Mouse (Mus musculus): ENCODE results near the gene Zfp36. TPM values are rescaled to one million over a fixed set of nuclear protein-coding genes. Genes with fewer than 3 reads are reported as not detected.

Gene Zfp36
- polyA plus RNA-seq, 1 experiment from 2014 or later, result 7.4 TPM

DNA sequence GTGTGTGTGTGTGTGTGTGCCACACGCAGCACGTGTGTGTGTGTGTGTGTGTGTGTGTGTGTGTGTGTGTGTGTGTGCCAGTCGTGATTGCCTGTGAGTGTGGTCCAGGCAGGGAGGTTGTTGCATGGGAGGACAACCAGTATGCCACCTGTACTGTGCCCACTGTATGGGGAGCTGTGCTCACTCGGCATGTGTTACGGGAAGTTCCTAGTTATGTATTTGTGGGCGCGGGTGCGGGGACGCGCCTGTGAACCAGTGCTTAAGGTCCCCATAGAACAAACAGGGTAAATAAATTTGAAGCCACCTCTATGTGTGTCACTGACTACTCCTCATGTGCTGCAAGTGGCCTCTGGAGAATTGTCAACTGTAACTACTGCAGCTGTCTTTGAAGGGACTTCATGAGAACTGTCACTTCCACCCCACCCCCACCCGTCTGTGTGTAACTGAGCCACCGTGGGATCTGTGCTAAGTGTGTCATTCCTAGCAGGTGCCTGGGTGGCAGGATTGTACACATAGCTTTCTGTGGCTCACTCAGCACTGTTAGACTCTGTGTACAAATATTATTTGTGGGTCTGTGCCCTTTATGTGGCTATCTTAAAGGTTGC, 2.4 kb upstream of the Zfp36 start:
- 10% methylated on average over 9 of the region's 12 CpGs for WGBS (ENCODE audit: insufficient replicate concordance)
- H3K4me1 ChIP-seq, result peaks cover 82% of the 10 kb centered on the region

DNA sequence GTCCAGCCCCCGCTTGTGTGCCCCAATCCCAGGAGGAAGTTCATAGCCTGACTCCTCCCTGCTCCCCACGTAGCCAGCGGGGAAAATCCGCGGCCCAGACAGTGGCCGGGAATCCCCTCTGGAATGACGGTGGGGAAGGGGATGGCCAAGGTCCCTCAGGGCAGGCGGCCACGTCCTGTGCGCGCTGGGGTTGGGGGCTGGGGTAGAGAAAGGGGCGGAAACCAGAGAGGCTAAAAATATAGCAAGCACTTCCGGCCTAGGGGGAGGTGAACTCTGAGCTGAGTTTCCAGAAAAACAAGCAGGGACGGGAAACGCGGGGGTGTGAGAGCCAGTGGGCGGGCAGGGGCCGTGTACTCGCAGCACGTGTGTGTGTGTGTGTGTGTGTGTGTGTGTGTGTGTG, 1.9 kb upstream of the Zfp36 start:
- Histone ChIP-seq H3K27ac (peak overlapping the region; percentile 92), H3K4me1 (peaks cover 87% of the 10 kb centered on the region), H3K4me3 (peak overlapping the region; percentile 56), H3K9ac (peak overlapping the region; percentile 83), H3K9me3 (replicated peaks) (no peaks in the 10 kb centered on the region), H3K27me3 (replicated peaks) (no peaks in the 10 kb centered on the region), H3K4me2 (peak overlapping the region; percentile 86), H3K36me3 (peaks cover 17% of the 10 kb centered on the region)
- ATAC-seq, result peak; percentile 14
- 0% methylated on average over 20 of the region's 20 CpGs for WGBS (ENCODE audit: insufficient replicate concordance)

More for the DNA sequence above, 2.4 kb upstream of the Zfp36 start:
- H3K36me3 ChIP-seq, result peaks cover 18% of the 10 kb centered on the region
- ATAC-seq, result 0 out of 2 replicates have a peak, but pooled peaks have one; percentile 2
- peak overlapping the region; percentile 83 for H3K9ac ChIP-seq
- peak overlapping the region; percentile 56 for H3K4me3 ChIP-seq
- peak overlapping the region; percentile 92 for H3K27ac ChIP-seq
- H3K9me3 ChIP-seq (replicated peaks), result no peaks in the 10 kb centered on the region
- H3K27me3 ChIP-seq (replicated peaks), result no peaks in the 10 kb centered on the region
- peak overlapping the region; percentile 86 for H3K4me2 ChIP-seq

DNA sequence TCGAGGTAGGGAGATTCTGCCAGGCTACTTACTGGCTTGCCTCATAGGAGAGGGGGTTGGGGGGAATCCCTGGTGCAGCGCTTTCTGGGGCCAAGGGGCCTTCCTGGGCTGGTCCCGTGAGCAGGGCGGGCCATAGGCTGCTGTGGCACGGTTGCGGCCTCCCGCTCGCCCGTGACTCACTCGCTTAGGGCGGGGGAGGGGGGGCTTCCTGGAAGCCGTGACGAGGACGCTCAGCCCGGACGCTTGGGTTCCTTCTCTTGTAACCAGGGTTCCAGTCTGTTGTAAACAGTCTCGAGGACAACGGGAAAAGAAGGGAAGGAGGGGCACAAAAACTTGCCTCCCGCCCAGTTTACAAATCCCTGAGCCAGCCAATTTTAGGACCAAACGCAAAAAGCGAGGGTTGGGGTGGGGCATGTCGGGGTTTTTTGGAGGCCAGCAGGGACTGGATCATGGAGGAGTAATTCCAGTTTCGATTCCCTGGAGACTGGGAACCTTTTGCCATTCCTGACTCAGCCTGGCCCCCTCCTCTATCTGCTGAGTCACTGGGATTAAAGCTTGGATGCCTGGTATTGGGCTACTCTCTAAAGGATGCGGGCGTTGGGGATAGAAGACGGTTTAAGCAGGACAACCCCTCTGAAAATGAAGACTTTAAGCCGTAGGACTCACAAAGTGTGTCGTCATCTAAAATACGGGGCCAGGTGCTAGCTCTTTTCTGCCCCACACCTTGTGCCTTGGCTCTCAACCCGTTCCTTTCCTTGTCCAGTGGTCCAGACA, 1.2 kb upstream of the Zfp36 start:
- 3% methylated on average over 30 of the region's 30 CpGs for WGBS (ENCODE audit: insufficient replicate concordance)

DNA sequence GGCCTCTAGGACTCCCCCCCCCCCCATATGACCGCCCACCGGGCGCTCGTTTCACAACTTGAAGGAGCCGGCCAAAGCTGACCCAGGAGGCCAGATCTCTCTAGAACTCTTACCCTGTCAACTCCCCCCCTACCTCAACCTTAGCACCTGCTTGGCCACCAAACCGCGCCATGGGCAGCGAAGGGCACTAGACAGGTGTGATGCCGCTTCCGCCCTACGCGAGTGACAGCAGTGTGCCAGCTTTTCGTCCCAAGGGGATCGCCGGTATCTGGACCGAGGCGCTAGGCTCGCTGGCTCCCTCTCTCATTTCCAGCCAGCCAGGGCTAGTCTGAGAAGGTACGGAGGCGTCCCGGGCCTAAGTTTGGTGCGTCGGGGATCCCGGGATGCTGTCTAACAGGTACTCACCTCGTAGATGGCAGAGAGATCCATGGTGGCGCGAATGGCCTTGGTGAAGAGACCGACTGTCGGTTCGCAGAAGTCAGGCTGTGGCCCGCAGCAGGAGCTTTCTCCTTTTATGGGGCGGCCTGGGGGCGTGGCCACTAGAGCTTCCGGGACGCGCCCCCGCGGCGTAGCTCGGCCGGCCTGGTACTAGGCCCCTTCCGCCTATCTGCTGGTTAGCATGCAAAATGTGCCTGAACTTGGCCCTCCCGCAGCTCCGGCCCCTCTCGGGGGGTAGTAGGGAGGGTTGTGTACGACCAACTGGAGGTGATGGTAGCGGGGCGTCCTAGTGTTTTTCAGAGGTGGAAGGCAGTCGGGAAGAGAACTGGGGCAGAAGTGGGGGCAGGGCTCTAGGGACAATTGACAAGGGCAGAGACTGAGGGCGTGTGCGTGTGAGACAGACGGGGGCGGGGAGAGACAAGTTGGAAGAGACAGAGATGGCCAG, 1.0 kb downstream of the Zfp36 start:
- peak; percentile 76 for ATAC-seq
- WGBS (ENCODE audit: insufficient replicate concordance), result under 1% methylated on average over 53 of the region's 53 CpGs

More for the DNA sequence above, 1.2 kb upstream of the Zfp36 start:
- no peaks in the 10 kb centered on the region for H3K27me3 ChIP-seq (replicated peaks)
- peak overlapping the region; percentile 92 for H3K27ac ChIP-seq
- H3K36me3 ChIP-seq, result peaks cover 16% of the 10 kb centered on the region
- peak; percentile 48 for ATAC-seq
- H3K4me1 ChIP-seq, result peaks cover 92% of the 10 kb centered on the region
- H3K9me3 ChIP-seq (replicated peaks), result no peaks in the 10 kb centered on the region
- peak overlapping the region; percentile 56 for H3K4me3 ChIP-seq
- H3K4me2 ChIP-seq, result peak overlapping the region; percentile 86
- H3K9ac ChIP-seq, result peak overlapping the region; percentile 83

DNA sequence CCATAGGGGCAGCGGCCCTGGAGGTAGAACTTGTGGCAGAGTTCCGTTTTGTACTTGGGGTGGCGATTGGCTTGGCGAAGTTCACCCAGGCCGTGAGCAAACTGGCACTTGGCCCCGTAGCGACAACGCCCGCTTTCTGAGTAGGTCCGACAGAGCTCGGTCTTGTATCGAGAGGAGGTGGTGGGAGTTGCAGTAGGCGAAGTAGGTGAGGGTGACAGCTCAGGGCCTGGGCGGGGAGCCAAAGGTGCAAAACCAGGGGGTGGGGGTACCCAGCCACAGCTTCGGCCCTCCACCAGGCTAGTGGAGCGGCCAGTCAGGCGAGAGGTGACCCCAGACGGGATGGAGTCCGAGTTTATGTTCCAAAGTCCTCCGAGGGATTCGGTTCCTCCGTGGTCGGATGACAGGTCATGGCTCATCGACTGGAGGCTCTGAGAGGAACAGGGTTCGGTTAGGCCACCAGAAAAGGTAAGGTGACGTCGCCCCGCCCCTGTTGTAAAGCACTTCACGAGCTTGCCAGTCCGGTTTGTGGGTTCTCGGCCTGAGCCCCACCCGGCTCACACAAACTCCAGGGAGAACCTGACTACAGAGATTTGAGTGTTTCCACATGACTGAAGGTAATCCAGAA, 1.9 kb downstream of the Zfp36 start:
- H3K36me3 ChIP-seq, result peaks cover 9% of the 10 kb centered on the region
- ATAC-seq, result no peak
- H3K4me2 ChIP-seq, result peak overlapping the region; percentile 92
- H3K4me3 ChIP-seq, result peak overlapping the region; percentile 69
- H3K27me3 ChIP-seq (replicated peaks), result no peaks in the 10 kb centered on the region
- peak overlapping the region; percentile 83 for H3K9ac ChIP-seq
- no peaks in the 10 kb centered on the region for H3K9me3 ChIP-seq (replicated peaks)
- peak overlapping the region; percentile 92 for H3K27ac ChIP-seq
- peaks cover 94% of the 10 kb centered on the region for H3K4me1 ChIP-seq
- 19% methylated on average over 32 of the region's 32 CpGs for WGBS (ENCODE audit: insufficient replicate concordance)

More for the DNA sequence above, 1.0 kb downstream of the Zfp36 start:
- Histone ChIP-seq H3K4me2 (peak overlapping the region; percentile 92), H3K4me3 (peak overlapping the region; percentile 69), H3K4me1 (peaks cover 96% of the 10 kb centered on the region), H3K27me3 (replicated peaks) (no peaks in the 10 kb centered on the region), H3K27ac (peak overlapping the region; percentile 92), H3K9ac (peak overlapping the region; percentile 83), H3K36me3 (peaks cover 9% of the 10 kb centered on the region), H3K9me3 (replicated peaks) (no peaks in the 10 kb centered on the region)

DNA sequence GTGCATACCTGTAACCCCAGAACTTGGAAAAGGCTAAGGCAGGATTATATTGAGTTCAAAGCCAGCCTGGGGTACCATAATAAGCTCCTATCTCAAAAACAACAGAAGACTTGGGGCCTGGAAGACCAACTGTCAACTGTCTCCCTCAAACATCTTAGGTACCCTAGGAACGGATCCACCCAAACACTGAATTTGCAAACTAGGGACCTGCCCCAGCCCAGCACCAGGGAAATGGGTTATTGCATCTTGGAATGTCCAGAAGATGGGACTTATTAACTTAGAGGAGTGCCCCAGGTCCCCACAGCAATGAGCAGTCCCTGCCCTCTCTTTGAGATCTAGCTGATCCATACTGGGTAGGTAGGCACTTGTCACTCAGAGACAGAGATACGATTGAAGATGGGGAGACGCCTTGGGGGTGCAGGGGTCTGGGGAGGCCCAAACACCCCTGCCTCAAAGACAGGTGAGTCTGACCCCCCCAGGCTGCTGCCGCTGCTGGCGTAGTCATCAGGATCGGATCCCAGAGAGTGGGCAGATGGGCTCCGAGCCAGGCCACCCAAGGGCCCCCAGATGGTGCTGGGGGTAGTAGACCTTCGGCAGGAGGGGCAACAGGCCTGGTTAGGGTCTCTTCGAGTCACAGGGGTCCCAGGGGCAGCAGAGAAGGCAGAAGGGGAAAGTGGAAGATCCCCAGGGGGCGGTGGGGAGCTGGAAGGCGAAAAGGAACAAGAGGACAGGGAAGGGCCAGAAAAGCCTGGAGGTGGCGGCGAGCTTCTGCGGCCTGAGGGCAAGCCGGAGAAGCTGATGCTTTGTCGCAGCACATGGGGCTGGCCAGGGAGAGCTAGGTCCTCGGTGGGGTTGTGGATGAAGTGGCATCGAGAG, 2.6 kb downstream of the Zfp36 start:
- ATAC-seq, result no peak
- peaks cover 89% of the 10 kb centered on the region for H3K4me1 ChIP-seq
- H3K27me3 ChIP-seq (replicated peaks), result no peaks in the 10 kb centered on the region
- peak overlapping the region; percentile 69 for H3K4me3 ChIP-seq
- no peaks in the 10 kb centered on the region for H3K9me3 ChIP-seq (replicated peaks)
- H3K9ac ChIP-seq, result peak overlapping the region; percentile 83
- H3K36me3 ChIP-seq, result peaks cover 9% of the 10 kb centered on the region
- 59% methylated on average over 18 of the region's 18 CpGs for WGBS (ENCODE audit: insufficient replicate concordance)
- H3K27ac ChIP-seq, result peak overlapping the region; percentile 92
- H3K4me2 ChIP-seq, result peak overlapping the region; percentile 92

DNA sequence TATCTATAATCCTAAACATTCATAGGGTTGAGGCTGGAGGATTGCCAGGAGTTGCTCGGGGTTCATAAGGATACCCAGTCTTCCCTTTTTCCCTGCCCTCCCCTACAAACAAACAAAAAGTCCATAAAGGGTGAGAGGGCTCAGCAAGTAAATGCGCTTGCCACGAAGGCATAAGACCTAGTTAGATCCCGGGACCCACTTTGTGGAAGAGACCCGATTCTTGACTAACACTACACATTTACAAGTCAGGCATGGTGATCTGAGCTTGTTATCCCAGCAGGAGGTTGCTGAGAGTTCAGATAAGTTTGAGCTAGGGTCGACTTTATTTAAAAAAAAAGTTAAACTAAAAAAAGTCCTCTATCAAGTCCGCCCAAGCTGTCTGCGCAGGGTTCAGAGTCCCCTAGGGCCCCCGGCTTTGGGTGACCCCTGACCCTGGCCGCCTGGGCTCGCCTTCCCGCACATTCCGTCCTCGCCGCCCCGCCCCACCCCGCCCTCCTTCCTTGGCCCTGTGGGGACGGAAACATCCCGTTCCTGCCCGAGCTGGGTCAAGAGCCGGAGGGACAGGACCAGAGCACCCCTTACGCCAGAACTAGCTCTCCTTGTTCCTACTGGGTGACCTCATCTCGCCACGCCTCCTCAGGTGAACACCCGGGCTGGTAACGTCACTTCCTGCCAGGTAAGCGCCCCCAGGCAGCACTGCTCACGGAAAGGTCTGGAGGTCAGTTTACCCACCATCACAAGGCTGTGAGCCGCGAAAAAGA, 3.9 kb downstream of the Zfp36 start:
- ATAC-seq, result no peak
- Histone ChIP-seq H3K9ac (peak overlapping the region; percentile 71), H3K27me3 (replicated peaks) (0 out of 2 replicates have a peak, but pooled peaks cover 4% of the 10 kb centered on the region), H3K4me3 (peak overlapping the region; percentile 69), H3K9me3 (replicated peaks) (no peaks in the 10 kb centered on the region), H3K4me1 (peaks cover 88% of the 10 kb centered on the region), H3K4me2 (peak overlapping the region; percentile 92), H3K27ac (peak overlapping the region; percentile 95), H3K36me3 (peaks cover 9% of the 10 kb centered on the region)
- 6% methylated on average over 30 of the region's 30 CpGs for WGBS (ENCODE audit: insufficient replicate concordance)

DNA sequence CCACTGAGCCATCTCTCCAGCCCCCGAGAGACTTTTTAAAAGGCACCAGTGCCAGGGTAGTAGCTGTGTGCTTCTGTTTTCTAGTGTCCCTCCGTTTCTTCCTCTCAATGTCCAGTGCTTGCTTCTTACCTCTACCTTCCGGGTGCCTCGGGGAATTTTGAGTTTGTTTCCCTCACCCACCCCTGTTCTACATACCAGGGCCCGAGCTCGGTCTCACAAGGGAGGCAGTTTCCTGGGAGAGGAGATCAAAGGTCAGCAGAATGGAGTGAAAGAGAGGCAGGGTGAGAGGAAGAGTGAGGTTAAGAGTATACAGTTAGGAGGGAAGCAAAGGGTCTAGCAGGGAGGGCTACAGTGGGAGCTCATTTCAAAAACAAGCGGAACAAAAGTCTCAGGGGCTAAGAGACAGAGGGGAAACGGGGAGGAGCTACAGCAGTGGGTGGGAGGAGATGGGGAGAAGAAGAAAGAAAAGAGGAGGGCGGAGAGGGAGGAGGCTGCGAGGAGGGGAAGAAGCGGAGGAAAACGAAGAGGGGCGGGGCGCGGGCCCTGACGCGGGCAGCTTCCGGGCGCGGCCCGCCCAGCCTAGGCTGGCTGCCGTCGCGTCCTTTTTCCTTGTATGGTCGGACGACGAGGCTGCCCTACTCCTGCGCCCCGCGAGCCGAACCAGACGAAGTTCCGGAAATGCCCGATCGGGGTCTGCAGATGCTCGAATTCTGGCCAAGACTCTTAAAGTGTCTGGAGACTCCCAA, 4.7 kb downstream of the Zfp36 start:
- peaks cover 10% of the 10 kb centered on the region for H3K27me3 ChIP-seq (replicated peaks)
- WGBS (ENCODE audit: insufficient replicate concordance), result 2% methylated on average over 36 of the region's 36 CpGs
- H3K27ac ChIP-seq, result peak overlapping the region; percentile 95
- peak overlapping the region; percentile 92 for H3K4me2 ChIP-seq
- peaks cover 88% of the 10 kb centered on the region for H3K4me1 ChIP-seq
- ATAC-seq, result peak; percentile 58
- H3K36me3 ChIP-seq, result peaks cover 9% of the 10 kb centered on the region
- H3K9me3 ChIP-seq (replicated peaks), result no peaks in the 10 kb centered on the region
- H3K9ac ChIP-seq, result peak overlapping the region; percentile 71
- H3K4me3 ChIP-seq, result peak overlapping the region; percentile 69

DNA sequence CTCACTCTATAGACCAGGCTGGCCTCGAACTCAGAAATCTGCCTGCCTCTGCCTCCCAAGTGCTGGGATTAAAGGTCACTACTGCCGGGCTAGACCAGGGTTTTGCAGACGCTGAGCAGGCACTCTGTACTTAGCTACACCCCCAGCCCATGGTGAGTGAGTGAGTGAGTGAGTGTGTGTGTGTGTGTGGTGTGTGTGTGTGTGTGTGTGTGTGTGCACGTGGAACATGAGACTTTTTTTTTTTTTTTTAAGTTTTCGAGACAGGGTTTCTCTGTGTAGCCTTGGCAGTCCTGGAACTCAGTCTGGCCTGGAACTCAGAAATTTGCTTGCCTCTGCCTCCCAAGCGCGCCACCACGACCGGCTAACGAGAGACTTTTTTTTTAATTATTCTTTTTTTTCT, 5.4 kb downstream of the Zfp36 start:
- Histone ChIP-seq H3K27me3 (replicated peaks) (peaks cover 17% of the 10 kb centered on the region), H3K36me3 (peaks cover 14% of the 10 kb centered on the region), H3K4me3 (no peak overlapping the region), H3K9ac (peak overlapping the region; percentile 71; the same call in 1 of the 2 replicates), H3K4me1 (peaks cover 88% of the 10 kb centered on the region), H3K4me2 (peak overlapping the region; percentile 92), H3K27ac (peak overlapping the region; percentile 95), H3K9me3 (replicated peaks) (no peaks in the 10 kb centered on the region)
- no peak for ATAC-seq
- WGBS (ENCODE audit: insufficient replicate concordance), result 60% methylated on average over 10 of the region's 10 CpGs
